Mouse (Mus musculus): ENCODE data around the gene Rgs6.

DNA sequence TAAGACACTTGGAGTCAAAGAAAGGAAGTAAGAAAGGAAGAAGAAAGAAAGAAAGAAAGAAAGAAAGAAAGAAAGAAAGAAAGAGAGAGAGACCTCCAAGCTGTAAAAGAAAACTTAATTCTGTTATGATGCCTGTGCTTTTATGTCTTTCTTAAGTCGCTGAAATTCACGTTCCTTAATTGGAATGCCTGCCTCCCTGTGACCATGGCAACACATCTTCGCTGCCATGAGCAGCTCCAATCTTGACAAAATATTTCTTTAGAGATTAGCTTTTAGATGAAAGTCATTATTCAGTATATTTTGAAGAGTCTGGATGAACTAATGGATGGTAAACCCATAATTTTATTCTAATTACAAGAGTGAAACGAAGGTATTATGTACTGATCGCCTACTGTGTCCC, 83.5 kb downstream of the Rgs6 start:
- no peak for TF ChIP-seq EP300 (IDR thresholded peaks at IDR 0.05; ENCODE audit: insufficient read depth, low read depth, low read length)
- no peak for TF ChIP-seq POLR2A (IDR thresholded peaks at IDR 0.05; ENCODE audit: insufficient read depth, low read depth, low read length)

Measured in heart, adult 2 months (tissue).